Mouse (Mus musculus): ENCODE measurements around the gene E2f3. TPM values are rescaled to one million over a fixed set of nuclear protein-coding genes. Genes with fewer than 3 reads are reported as not detected.
A peak's percentile ranks its signal among the peaks of the same experiment; 100 is the strongest.

Gene E2f3
- 10 to 100 TPM; 11.3 to 13.4 TPM for total RNA-seq (2021)
- long read RNA-seq, experiment 1, full-length matches to known transcripts = 2 of 2 reads
- long read RNA-seq, experiment 1, partial matches to known transcripts = 0 of 2 reads
- long read RNA-seq, experiment 1, other reads (novel, unspliced or antisense) = 0 of 2 reads
- long read RNA-seq, experiment 2, full-length matches to known transcripts = 3 of 7 reads
- long read RNA-seq, experiment 2, partial matches to known transcripts = 1 of 7 reads
- long read RNA-seq, experiment 2, other reads (novel, unspliced or antisense) = 3 of 7 reads

GRCm38 (mm10) chr13:29985855-29986755 is at the start of gene E2f3:
TSS of gene E2f3 (minus strand) at chr13:29986063.
- DNase-seq (ENCODE audit: low spot score) = peak; percentile 100

- no peak for DNase-seq (ENCODE audit: low spot score)
Observed at GRCm38 (mm10) chr13:30034540-30034939, 48.7 kb upstream of the E2f3 start.

GRCm38 (mm10) chr13:30031684-30032335 is 45.9 kb upstream of the E2f3 start:
- DNase-seq (ENCODE audit: low spot score) = no peak

GRCm38 (mm10) chr13:30027841-30028240 is 42.0 kb upstream of the E2f3 start:
- no peak for DNase-seq (ENCODE audit: low spot score)

- no peak for DNase-seq (ENCODE audit: low spot score)
Observed at GRCm38 (mm10) chr13:30022487-30022886, 36.6 kb upstream of the E2f3 start.

GRCm38 (mm10) chr13:30018573-30018972 is 32.7 kb upstream of the E2f3 start:
- no peak for DNase-seq (ENCODE audit: low spot score)

GRCm38 (mm10) chr13:30017611-30018010 is 31.7 kb upstream of the E2f3 start:
- no peak for DNase-seq (ENCODE audit: low spot score)

- DNase-seq (ENCODE audit: low spot score) = no peak
Observed at GRCm38 (mm10) chr13:30014576-30014975, 28.7 kb upstream of the E2f3 start.

GRCm38 (mm10) chr13:30012226-30012625 is 26.4 kb upstream of the E2f3 start:
- no peak for DNase-seq (ENCODE audit: low spot score)

GRCm38 (mm10) chr13:30008738-30009137 is 22.9 kb upstream of the E2f3 start:
- no peak for DNase-seq (ENCODE audit: low spot score)

GRCm38 (mm10) chr13:30005422-30005821 is 19.6 kb upstream of the E2f3 start:
- no peak for DNase-seq (ENCODE audit: low spot score)

- DNase-seq (ENCODE audit: low spot score) = no peak
Observed at GRCm38 (mm10) chr13:30004849-30005248, 19.0 kb upstream of the E2f3 start.

GRCm38 (mm10) chr13:30003169-30003568 is 17.3 kb upstream of the E2f3 start:
- no peak for DNase-seq (ENCODE audit: low spot score)

- no peak for DNase-seq (ENCODE audit: low spot score)
Observed at GRCm38 (mm10) chr13:30001041-30001440, 15.2 kb upstream of the E2f3 start.

GRCm38 (mm10) chr13:29987956-29988355 is 2.1 kb upstream of the E2f3 start:
- no peak for DNase-seq (ENCODE audit: low spot score)

GRCm38 (mm10) chr13:29986756-29987120 is 875 bp upstream of the E2f3 start:
- DNase-seq (ENCODE audit: low spot score) = no peak

GRCm38 (mm10) chr13:29985101-29985854 is 585 bp downstream of the E2f3 start:
- DNase-seq (ENCODE audit: low spot score) = no peak

GRCm38 (mm10) chr13:29984286-29985100 is 1.4 kb downstream of the E2f3 start:
- peak; percentile 72 for DNase-seq (ENCODE audit: low spot score)

GRCm38 (mm10) chr13:29983523-29984191 is 2.2 kb downstream of the E2f3 start:
- DNase-seq (ENCODE audit: low spot score) = peak; percentile 12

- DNase-seq (ENCODE audit: low spot score) = no peak
Observed at GRCm38 (mm10) chr13:29983037-29983436, 2.8 kb downstream of the E2f3 start.

Measured in gastrocnemius, adult 18-20 months (tissue).